Mouse (Mus musculus) hindbrain, embryonic 14.5 days (tissue): ENCODE measurements around the gene Gm15013. TPM values are rescaled to one million over a fixed set of nuclear protein-coding genes. Genes with fewer than 3 reads are reported as not detected.
"Not testable (repeated sequence)": the region's sequence is repeated elsewhere in the genome, so short reads cannot be mapped to it uniquely, and the experiment has no call there.

ENCODE experiments used
- ATAC-seq: fragments of 200-750 bp; cut with Nextera tagmentation; 2 replicates; pipeline ENCODE4 v1.8.0; 2017; ENCODE audit warnings: moderate number of reproducible peaks, mild to moderate bottlenecking, moderate TSS enrichment, moderate library complexity; ENCODE audit not compliant: low FRiP score
- DNase-seq: peaks from one replicate; pipeline ENCODE4 v3.0.0-alpha.2; 2015; ENCODE audit warnings: low spot score
- H3K27ac ChIP-seq: fragments of 300-500 bp; sonication (generic); 2 replicates; pipeline ENCODE4 v1.5.1; 2014; ENCODE audit warnings: mild to moderate bottlenecking, moderate library complexity
- H3K27me3 ChIP-seq: fragments of 300-500 bp; sonication (generic); 2 replicates; pipeline ENCODE4 v1.6.1; 2014; ENCODE audit warnings: mild to moderate bottlenecking, low read length, mixed read lengths; ENCODE audit not compliant: control insufficient read depth, insufficient read depth
- H3K36me3 ChIP-seq: fragments of 300-500 bp; sonication (generic); replicated peaks from 2 replicates; pipeline ENCODE4 v1.6.1; 2014; ENCODE audit not compliant: control insufficient read depth, insufficient read depth
- H3K4me1 ChIP-seq: fragments of 300-500 bp; sonication (generic); replicated peaks from 2 replicates; pipeline ENCODE4 v1.6.1; 2014; ENCODE audit warnings: antibody characterized with exemption, low read length, mixed read lengths; ENCODE audit not compliant: control insufficient read depth, insufficient read depth
- H3K4me2 ChIP-seq: fragments of 300-500 bp; sonication (generic); replicated peaks from 2 replicates; pipeline ENCODE4 v1.6.1; 2014; ENCODE audit warnings: mild to moderate bottlenecking, moderate library complexity
- H3K4me3 ChIP-seq: fragments of 300-500 bp; sonication (generic); replicated peaks from 2 replicates; pipeline ENCODE4 v1.5.1; 2014; ENCODE audit warnings: mild to moderate bottlenecking, low read length
- H3K9ac ChIP-seq: fragments of 300-500 bp; sonication (generic); 2 replicates; pipeline ENCODE4 v1.6.1; 2014
- H3K9me3 ChIP-seq: fragments of 300-500 bp; sonication (generic); 2 replicates; pipeline ENCODE4 v1.6.1; 2016; ENCODE audit warnings: low read length; ENCODE audit not compliant: control insufficient read depth
- WGBS: fragments of 180-500 bp; shearing (Covaris S2); extraction: QIAGEN DNeasy Blood & Tissue Kit; methylation state at CpG from one replicate; pipeline ENCODE4 v1.1.7; 2014; 5-methylcytosine and 5-hydroxymethylcytosine counted together
- polyA plus RNA-seq: library from polyadenylated mRNA; unstranded; fragments of >200 nt; fragmentation: Nextera tagmentation; extraction: Ambion mirVana; gene quantifications from 2 replicates; pipeline ENCODE4 v1.2.1, GENCODE M21; 2014

The Gm15013 gene
- not detected in 2 replicates for polyA plus RNA-seq

- Histone ChIP-seq H3K4me1 (no peaks in the 10 kb centered on the region), H3K4me2 (no peak within 1 kb of the TSS), H3K4me3 (no peak within 1 kb of the TSS), H3K36me3 (no peaks in the 10 kb centered on the region), H3K27ac (no peak within 1 kb of the TSS), H3K27me3 (peaks cover 6% of the 10 kb centered on the region; the same call in 1 of the 2 replicates), H3K9ac (no peak within 1 kb of the TSS), H3K9me3 (no peaks in the 10 kb centered on the region)
- WGBS: 98% methylated on average over 8 of the region's 8 CpGs
- DNase-seq (no peak), ATAC-seq (no peak)
Measured at GRCm38 (mm10) chrX:139714381-139714780, at the start of gene Gm15013. TSS of gene Gm15013 (minus strand) at chrX:139714481.

GRCm38 (mm10) chrX:139762546-139762945 is 48.3 kb upstream of the Gm15013 start:
- Histone ChIP-seq H3K36me3 (no peaks in the 10 kb centered on the region), H3K4me3 (no peak overlapping the region), H3K27ac (no peak overlapping the region), H3K4me2 (no peak overlapping the region), H3K4me1 (no peaks in the 10 kb centered on the region), H3K9me3 (no peaks in the 10 kb centered on the region), H3K9ac (no peak overlapping the region), H3K27me3 (no peaks in the 10 kb centered on the region)
- DNase-seq (peak; percentile 38), ATAC-seq (no peak)
- WGBS: 74% methylated on average over 2 of the region's 2 CpGs

GRCm38 (mm10) chrX:139758634-139759033 is 44.4 kb upstream of the Gm15013 start:
- H3K4me3 ChIP-seq, H3K36me3 ChIP-seq, H3K27me3 ChIP-seq, H3K9me3 ChIP-seq, H3K27ac ChIP-seq, DNase-seq, H3K4me1 ChIP-seq, H3K9ac ChIP-seq, ATAC-seq, H3K4me2 ChIP-seq: not testable (repeated sequence)
- WGBS: 82% methylated on average over 3 of the region's 3 CpGs

- Histone ChIP-seq H3K9ac (no peak overlapping the region), H3K27ac (no peak overlapping the region), H3K36me3 (no peaks in the 10 kb centered on the region), H3K9me3 (no peaks in the 10 kb centered on the region), H3K4me2 (no peak overlapping the region), H3K4me1 (no peaks in the 10 kb centered on the region), H3K27me3 (no peaks in the 10 kb centered on the region), H3K4me3 (no peak overlapping the region)
- 0% methylated on average over 1 of the region's 1 CpGs for WGBS
- DNase-seq: peak; percentile 40
- no peak for ATAC-seq
Measured at GRCm38 (mm10) chrX:139751855-139752254, 37.6 kb upstream of the Gm15013 start.

DNA sequence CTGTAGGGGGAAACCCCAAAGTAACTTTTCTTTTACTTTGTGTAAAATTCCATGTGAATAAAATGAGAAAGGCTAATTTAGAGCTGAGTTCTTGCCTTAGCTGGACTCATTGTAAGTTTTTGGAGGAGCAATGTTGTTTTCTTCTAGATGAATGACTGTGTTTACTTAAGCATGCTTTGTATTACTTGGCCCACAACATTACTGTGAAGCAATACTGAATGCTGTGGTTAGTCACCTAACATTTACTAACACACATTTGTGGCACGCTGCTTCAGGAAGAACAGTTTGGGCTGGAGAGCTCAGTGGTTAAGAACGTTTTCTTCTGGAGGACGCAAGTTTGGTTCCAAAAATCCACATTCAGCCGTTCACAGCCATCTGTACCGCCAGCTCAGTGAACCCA is 22.8 kb upstream of the Gm15013 start:
- H3K27ac ChIP-seq: no peak overlapping the region
- DNase-seq (no peak), ATAC-seq (no peak)
- H3K4me2 ChIP-seq: no peak overlapping the region
- H3K4me1 ChIP-seq: no peaks in the 10 kb centered on the region
- no peak overlapping the region for H3K4me3 ChIP-seq
- no peaks in the 10 kb centered on the region for H3K36me3 ChIP-seq
- 0 out of 2 replicates have a peak, but pooled peaks cover 9% of the 10 kb centered on the region for H3K27me3 ChIP-seq
- no peaks in the 10 kb centered on the region for H3K9me3 ChIP-seq
- no peak overlapping the region for H3K9ac ChIP-seq
- 89% methylated on average over 5 of the region's 5 CpGs for WGBS

DNA sequence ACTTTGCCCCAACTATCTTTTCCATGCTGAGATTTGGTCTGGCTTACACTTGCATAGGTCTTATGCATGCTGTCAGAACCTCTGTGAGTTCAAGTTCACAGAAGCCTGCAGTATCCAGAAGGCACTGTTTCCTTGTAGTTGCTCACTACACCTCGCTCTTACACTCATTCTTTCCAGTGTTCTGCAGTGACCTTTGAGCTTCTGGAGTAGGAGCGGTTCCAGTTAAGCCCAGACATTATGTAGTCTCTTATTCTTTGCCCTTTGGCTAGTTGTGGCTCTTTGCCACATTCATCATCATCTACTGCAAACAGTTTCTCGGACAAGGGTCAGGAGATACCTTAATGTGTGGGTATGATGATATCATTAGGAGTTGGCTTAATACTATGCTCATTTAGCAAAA is 16.3 kb upstream of the Gm15013 start:
- Histone ChIP-seq H3K4me2 (no peak overlapping the region), H3K4me1 (no peaks in the 10 kb centered on the region), H3K9me3 (no peaks in the 10 kb centered on the region), H3K36me3 (no peaks in the 10 kb centered on the region), H3K4me3 (no peak overlapping the region), H3K27me3 (0 out of 2 replicates have a peak, but pooled peaks cover 4% of the 10 kb centered on the region), H3K27ac (no peak overlapping the region), H3K9ac (no peak overlapping the region)
- DNase-seq: no peak
- WGBS: 87% methylated on average over 3 of the region's 3 CpGs
- ATAC-seq: no peak

DNA sequence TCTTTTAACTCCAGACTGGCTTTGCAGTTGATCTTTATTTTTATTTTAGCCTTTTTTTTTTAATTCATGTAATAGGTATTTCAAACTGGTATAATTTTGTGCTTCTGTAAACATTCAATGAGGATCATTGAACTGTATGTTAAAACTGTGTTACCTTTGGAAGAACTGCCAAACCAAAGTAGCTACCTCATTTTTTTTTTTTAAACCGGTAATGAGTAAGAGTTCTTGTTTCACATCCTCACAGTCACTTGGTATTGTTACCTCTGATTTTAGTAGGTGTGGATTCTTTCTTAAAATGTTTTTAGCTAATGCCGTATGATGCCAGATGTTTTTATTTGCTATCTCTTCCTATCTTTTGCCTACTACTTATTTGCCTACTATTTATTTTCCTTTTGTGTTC is 8.1 kb upstream of the Gm15013 start:
- H3K27me3 ChIP-seq: peaks cover under 1% of the 10 kb centered on the region; the same call in 1 of the 2 replicates
- H3K4me3 ChIP-seq: no peak overlapping the region
- H3K4me2 ChIP-seq: no peak overlapping the region
- H3K4me1 ChIP-seq: no peaks in the 10 kb centered on the region
- WGBS: 95% methylated on average over 2 of the region's 2 CpGs
- H3K9ac ChIP-seq: no peak overlapping the region
- DNase-seq: no peak
- no peak overlapping the region for H3K27ac ChIP-seq
- no peak for ATAC-seq
- no peaks in the 10 kb centered on the region for H3K36me3 ChIP-seq
- no peaks in the 10 kb centered on the region for H3K9me3 ChIP-seq

GRCm38 (mm10) chrX:139684775-139685695 is 29.2 kb downstream of the Gm15013 start, which contains the start of gene Tbc1d8b:
TSS of gene Tbc1d8b (plus strand) at chrX:139684996.
- H3K4me2 ChIP-seq: peak within 1 kb of the TSS; percentile 64

DNA sequence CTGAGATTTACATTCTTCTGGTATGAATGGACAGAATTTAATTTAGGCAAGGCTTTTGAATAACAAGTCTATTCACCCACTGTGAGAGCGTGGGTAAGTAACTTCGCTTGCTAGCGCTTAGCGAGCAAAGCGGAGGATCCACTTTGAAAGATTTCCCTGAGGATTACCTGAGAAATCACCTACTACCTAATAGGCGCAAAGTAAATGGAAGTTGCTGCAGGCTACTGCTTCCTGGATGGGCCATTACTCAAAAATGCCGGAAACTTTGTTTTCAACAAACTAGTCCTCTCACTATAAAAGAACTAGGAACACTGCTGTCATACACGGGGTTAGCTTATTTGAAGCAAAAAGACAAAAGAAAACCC is 29.9 kb downstream of the Gm15013 start:
- H3K4me3 ChIP-seq: peak overlapping the region; percentile 51
- no peaks in the 10 kb centered on the region for H3K4me1 ChIP-seq
- WGBS: 16% methylated on average over 8 of the region's 8 CpGs
- no peak overlapping the region for H3K9ac ChIP-seq
- H3K4me2 ChIP-seq: peak overlapping the region; percentile 64
- DNase-seq: no peak
- no peaks in the 10 kb centered on the region for H3K36me3 ChIP-seq
- 0 out of 2 replicates have a peak, but pooled peaks cover 9% of the 10 kb centered on the region for H3K27me3 ChIP-seq
- peak; percentile 56; the same call in 1 of the 2 replicates for ATAC-seq
- H3K27ac ChIP-seq: no peak overlapping the region
- no peaks in the 10 kb centered on the region for H3K9me3 ChIP-seq

More at GRCm38 (mm10) chrX:139684775-139685695, 29.2 kb downstream of the Gm15013 start, which contains the start of gene Tbc1d8b:
- peak; percentile 85 for DNase-seq
- ATAC-seq: peak; percentile 100
- Histone ChIP-seq H3K36me3 (no peaks in the 10 kb centered on the region), H3K4me3 (peak within 1 kb of the TSS; percentile 51), H3K9ac (peak within 1 kb of the TSS; percentile 50), H3K4me1 (no peaks in the 10 kb centered on the region), H3K27ac (no peak within 1 kb of the TSS), H3K9me3 (no peaks in the 10 kb centered on the region), H3K27me3 (0 out of 2 replicates have a peak, but pooled peaks cover 9% of the 10 kb centered on the region)
- WGBS: 17% methylated on average over 43 of the region's 43 CpGs
